Mouse (Mus musculus) heart, adult 2 months (tissue): ENCODE results near the gene Lyzl6.

Experiments
- EP300 ChIP-seq: fragments of 200-500 bp; IDR thresholded peaks from 2 replicates; pipeline ENCODE4 v1.6.1; 2011; ENCODE audit warnings: low read depth, low read length, control low read depth; ENCODE audit not compliant: insufficient read depth
- POLR2A ChIP-seq: fragments of 200-500 bp; IDR thresholded peaks from 2 replicates; pipeline ENCODE4 v1.6.1; 2011; ENCODE audit warnings: mild to moderate bottlenecking, low read depth, low read length, control low read depth; ENCODE audit not compliant: insufficient read depth

DNA sequence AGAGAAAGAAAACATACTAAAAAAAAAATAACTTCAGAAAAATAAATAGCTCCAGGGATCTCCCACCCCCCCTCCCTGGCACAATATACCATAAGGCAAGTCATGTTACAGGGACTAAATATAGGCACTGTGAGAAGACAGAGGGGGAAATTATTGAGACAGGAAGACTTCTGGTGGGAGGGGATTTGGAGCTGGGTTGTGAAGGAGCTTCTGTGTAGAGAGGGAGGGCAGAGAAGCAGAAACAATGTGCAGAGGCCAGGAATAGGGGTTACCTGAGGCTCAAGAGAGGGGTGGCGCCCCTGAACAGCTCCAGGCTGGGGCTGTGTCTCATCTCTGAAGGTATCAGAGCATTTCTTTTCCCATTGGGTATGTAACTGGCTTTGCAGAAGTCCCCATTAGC lies 27.0 kb upstream of the Lyzl6 start:
- TF ChIP-seq EP300 = no peak
- TF ChIP-seq POLR2A = no peak
